Mouse (Mus musculus) CH12F3 (cell line): Measurements from ENCODE around the gene Dync2li1.

Experiments used
- in situ Hi-C: fragments of 300-500 bp; cut with MboI; formaldehyde crosslinking; loops from 2 replicates; pipeline ENCODE4 v1.14.3; 2020; ENCODE audit warnings: low sequenced_read_pairs

Dync2li1 gene

GRCm38 (mm10) chr17:84644292-84645050, 18.2 kb downstream of the Dync2li1 start:
- in situ Hi-C loops, result no loop called here

- in situ Hi-C loops, result no loop called here
These were observed 18.8 kb downstream of the Dync2li1 start for GRCm38 (mm10) chr17:84645119-84645518.

GRCm38 (mm10) chr17:84645894-84646293, 19.6 kb downstream of the Dync2li1 start:
- in situ Hi-C loops, result no loop called here

- in situ Hi-C loops, result no loop called here
These were observed 20.2 kb downstream of the Dync2li1 start for GRCm38 (mm10) chr17:84646477-84646876.

GRCm38 (mm10) chr17:84647630-84648029, 21.3 kb downstream of the Dync2li1 start:
- in situ Hi-C loops, result no loop called here

GRCm38 (mm10) chr17:84650302-84651017, 24.2 kb downstream of the Dync2li1 start:
- in situ Hi-C loops, result no loop called here

- in situ Hi-C loops, result no loop called here
These were observed 27.2 kb downstream of the Dync2li1 start for GRCm38 (mm10) chr17:84653544-84653943.

GRCm38 (mm10) chr17:84656205-84656604, 29.9 kb downstream of the Dync2li1 start:
- in situ Hi-C loops, result no loop called here

- in situ Hi-C loops, result no loop called here
These were observed 30.5 kb downstream of the Dync2li1 start for GRCm38 (mm10) chr17:84656653-84657421.

GRCm38 (mm10) chr17:84657422-84657732, 31.1 kb downstream of the Dync2li1 start:
- in situ Hi-C loops, result no loop called here

- in situ Hi-C loops, result no loop called here
These were observed 31.5 kb downstream of the Dync2li1 start for GRCm38 (mm10) chr17:84657782-84658181.

GRCm38 (mm10) chr17:84658195-84658594, 31.9 kb downstream of the Dync2li1 start:
- in situ Hi-C loops, result no loop called here

GRCm38 (mm10) chr17:84658951-84659350, 32.7 kb downstream of the Dync2li1 start:
- in situ Hi-C loops, result no loop called here

GRCm38 (mm10) chr17:84665053-84665452, 38.8 kb downstream of the Dync2li1 start:
- in situ Hi-C loops, result no loop called here

GRCm38 (mm10) chr17:84665691-84666090, 39.4 kb downstream of the Dync2li1 start:
- in situ Hi-C loops, result no loop called here

- in situ Hi-C loops, result no loop called here
These were observed 41.6 kb downstream of the Dync2li1 start for GRCm38 (mm10) chr17:84667848-84668247.

- in situ Hi-C loops, result no loop called here
These were observed 46.4 kb downstream of the Dync2li1 start for GRCm38 (mm10) chr17:84672376-84673369.

GRCm38 (mm10) chr17:84674048-84674447, 47.8 kb downstream of the Dync2li1 start:
- in situ Hi-C loops, result no loop called here

- in situ Hi-C loops, result no loop called here
These were observed 48.9 kb downstream of the Dync2li1 start for GRCm38 (mm10) chr17:84675204-84675603.

GRCm38 (mm10) chr17:84675951-84676366, 49.7 kb downstream of the Dync2li1 start, which contains the start of gene Abcg8:
Gene Abcg8, plus strand, starts transcription at chr17:84676302.
- in situ Hi-C loops, result no loop called here
